Mouse (Mus musculus) kidney, embryonic 15.5 days (tissue): Measurements from ENCODE around the gene Emp2. TPM values are rescaled to one million over a fixed set of nuclear protein-coding genes. Genes with fewer than 3 reads are reported as not detected.

Experiments
- ATAC-seq: fragments of 200-750 bp; cut with Nextera tagmentation; replicated peaks from 2 replicates; pipeline ENCODE4 v1.8.0; 2017; ENCODE audit warnings: moderate TSS enrichment; ENCODE audit not compliant: low FRiP score
- H3K27ac ChIP-seq: fragments of 300-500 bp; sonication (generic); 2 replicates; pipeline ENCODE4 v1.5.1; 2015; ENCODE audit warnings: mild to moderate bottlenecking, inconsistent platforms
- H3K27me3 ChIP-seq: fragments of 300-500 bp; sonication (generic); 2 replicates; pipeline ENCODE4 v1.6.1; 2015; ENCODE audit warnings: inconsistent platforms
- H3K36me3 ChIP-seq: fragments of 300-500 bp; sonication (generic); 2 replicates; pipeline ENCODE4 v1.6.1; 2015; ENCODE audit warnings: inconsistent platforms
- H3K4me1 ChIP-seq: fragments of 300-500 bp; sonication (generic); 2 replicates; pipeline ENCODE4 v1.6.1; 2015; ENCODE audit warnings: inconsistent platforms
- H3K4me2 ChIP-seq: fragments of 300-500 bp; sonication (generic); 2 replicates; pipeline ENCODE4 v1.6.1; 2015; ENCODE audit warnings: moderate library complexity, mild to moderate bottlenecking, inconsistent platforms
- H3K4me3 ChIP-seq: fragments of 300-500 bp; sonication (generic); replicated peaks from 2 replicates; pipeline ENCODE4 v1.5.1; 2015; ENCODE audit warnings: mild to moderate bottlenecking, inconsistent platforms
- H3K9ac ChIP-seq: fragments of 300-500 bp; sonication (generic); 2 replicates; pipeline ENCODE4 v1.6.1; 2015; ENCODE audit warnings: mild to moderate bottlenecking, inconsistent platforms
- H3K9me3 ChIP-seq: fragments of 300-500 bp; sonication (generic); replicated peaks from 2 replicates; pipeline ENCODE4 v1.6.1; 2016; ENCODE audit warnings: inconsistent platforms
- WGBS: fragments of 180-500 bp; shearing (Covaris S2); methylation state at CpG from one replicate; pipeline ENCODE4 v1.1.7; 2015; ENCODE audit warnings: mixed read lengths; 5-methylcytosine and 5-hydroxymethylcytosine counted together
- polyA plus RNA-seq: library from polyadenylated mRNA; unstranded; fragments of >200 nt; fragmentation: Nextera tagmentation; extraction: Ambion mirVana; gene quantifications from 2 replicates; pipeline ENCODE4 v1.2.1, GENCODE M21; 2015

Emp2 gene
- polyA plus RNA-seq, 1 experiment from 2014 or later, result 19.6 TPM

DNA sequence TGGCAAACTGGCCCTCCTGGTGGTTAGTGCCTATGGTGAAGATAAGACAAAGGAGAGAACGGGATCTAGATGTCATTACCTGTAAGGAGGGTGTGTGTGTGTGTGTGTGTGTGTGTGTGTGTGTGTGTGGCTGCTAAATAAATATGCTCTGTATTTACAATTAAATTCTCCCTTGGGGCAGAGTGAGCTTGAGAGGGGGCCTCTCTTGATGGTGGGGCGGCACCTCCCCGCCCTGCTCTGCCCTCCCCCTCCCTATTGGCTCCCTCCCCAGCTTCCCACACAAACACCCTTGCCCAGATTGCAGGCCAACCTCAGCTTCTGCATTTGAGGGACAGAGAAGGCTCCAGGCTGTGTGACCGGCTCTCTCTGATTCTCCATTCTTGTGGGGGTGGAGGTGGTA lies 1.8 kb downstream of the Emp2 start:
- no peak overlapping the region for H3K4me3 ChIP-seq
- no peak for ATAC-seq
- no peak overlapping the region for H3K9ac ChIP-seq
- H3K4me1 ChIP-seq, result peaks cover 12% of the 10 kb centered on the region
- no peaks in the 10 kb centered on the region for H3K9me3 ChIP-seq
- no peak overlapping the region for H3K4me2 ChIP-seq
- peaks cover 10% of the 10 kb centered on the region; the same call in 1 of the 2 replicates for H3K27me3 ChIP-seq
- H3K27ac ChIP-seq, result no peak overlapping the region
- 79% methylated on average over 3 of the region's 4 CpGs for WGBS
- H3K36me3 ChIP-seq, result no peaks in the 10 kb centered on the region

DNA sequence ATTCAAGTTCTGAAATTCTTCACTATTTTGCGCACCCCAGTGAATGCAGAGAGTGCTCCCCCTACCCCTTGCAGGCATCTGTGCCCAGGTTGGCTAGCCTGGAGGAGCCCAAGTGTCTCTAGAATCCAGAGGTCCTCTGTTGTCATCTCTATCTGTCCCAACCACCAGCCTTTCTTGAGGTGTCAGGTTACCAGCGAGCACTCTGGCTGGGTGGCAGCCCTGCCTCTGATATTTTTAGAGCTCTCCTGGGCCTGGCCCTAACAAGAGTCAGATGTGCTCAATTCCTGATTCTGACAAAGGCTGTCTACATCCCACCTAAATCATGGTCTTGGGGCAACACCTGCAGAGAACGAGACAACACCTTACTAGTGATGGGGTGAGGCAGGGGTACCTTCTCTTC lies 2.7 kb downstream of the Emp2 start:
- H3K4me1 ChIP-seq, result peaks cover 12% of the 10 kb centered on the region
- WGBS, result 43% methylated on average over 3 of the region's 3 CpGs
- ATAC-seq, result no peak
- H3K4me3 ChIP-seq, result no peak overlapping the region
- no peak overlapping the region for H3K27ac ChIP-seq
- H3K9ac ChIP-seq, result no peak overlapping the region
- H3K36me3 ChIP-seq, result no peaks in the 10 kb centered on the region
- H3K4me2 ChIP-seq, result no peak overlapping the region
- peaks cover 10% of the 10 kb centered on the region; the same call in 1 of the 2 replicates for H3K27me3 ChIP-seq
- no peaks in the 10 kb centered on the region for H3K9me3 ChIP-seq

DNA sequence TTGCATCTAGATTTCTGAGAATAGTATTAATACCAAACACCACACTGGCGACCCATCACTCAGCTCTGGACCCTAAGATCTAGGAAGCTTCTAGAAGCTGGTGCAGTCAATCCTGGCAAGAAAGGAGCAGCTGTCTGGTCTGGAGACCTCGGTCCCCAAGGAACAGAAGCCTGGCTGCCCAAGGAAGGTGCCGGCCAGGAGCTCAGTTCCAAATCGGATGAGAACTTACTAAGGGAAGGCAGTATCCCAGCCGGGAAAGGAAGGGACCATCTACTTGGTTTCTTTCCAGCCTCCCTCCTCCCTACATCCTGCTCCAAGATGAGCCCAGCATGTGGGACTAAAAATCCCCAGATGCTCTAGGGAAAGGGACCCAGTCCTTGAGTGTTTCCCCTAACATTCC lies 3.3 kb downstream of the Emp2 start:
- H3K9me3 ChIP-seq, result no peaks in the 10 kb centered on the region
- H3K27ac ChIP-seq, result no peak overlapping the region
- H3K36me3 ChIP-seq, result no peaks in the 10 kb centered on the region
- ATAC-seq, result no peak
- H3K27me3 ChIP-seq, result peaks cover 10% of the 10 kb centered on the region; the same call in 1 of the 2 replicates
- no peak overlapping the region for H3K9ac ChIP-seq
- peaks cover 12% of the 10 kb centered on the region for H3K4me1 ChIP-seq
- 83% methylated on average over 5 of the region's 5 CpGs for WGBS
- H3K4me3 ChIP-seq, result no peak overlapping the region
- H3K4me2 ChIP-seq, result no peak overlapping the region

DNA sequence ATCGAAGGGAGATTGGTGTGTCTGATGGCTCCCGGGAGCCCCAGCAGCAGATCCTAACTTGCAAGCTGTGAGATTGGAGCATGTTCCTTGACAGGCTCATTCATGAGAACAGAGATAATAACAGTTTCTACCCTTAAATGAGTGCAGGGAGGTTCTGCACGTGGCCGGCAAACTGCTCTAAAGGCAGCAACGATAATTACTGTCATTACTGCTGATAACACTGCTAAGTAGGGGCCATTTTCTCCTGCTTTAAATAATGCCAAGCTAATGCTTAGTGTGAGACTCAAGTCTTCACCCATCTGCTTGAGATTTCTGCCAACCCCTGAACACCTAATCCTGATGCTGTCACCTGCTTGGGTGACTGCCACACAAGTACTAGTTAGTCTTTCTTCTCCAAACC lies 6.4 kb downstream of the Emp2 start:
- no peak for ATAC-seq
- H3K4me3 ChIP-seq, result no peak overlapping the region
- no peaks in the 10 kb centered on the region for H3K9me3 ChIP-seq
- no peak overlapping the region for H3K27ac ChIP-seq
- H3K4me1 ChIP-seq, result no peaks in the 10 kb centered on the region
- H3K9ac ChIP-seq, result no peak overlapping the region
- no peaks in the 10 kb centered on the region for H3K36me3 ChIP-seq
- no peak overlapping the region for H3K4me2 ChIP-seq
- 0 out of 2 replicates have a peak, but pooled peaks cover 2% of the 10 kb centered on the region for H3K27me3 ChIP-seq
- WGBS, result 56% methylated on average over 5 of the region's 5 CpGs

DNA sequence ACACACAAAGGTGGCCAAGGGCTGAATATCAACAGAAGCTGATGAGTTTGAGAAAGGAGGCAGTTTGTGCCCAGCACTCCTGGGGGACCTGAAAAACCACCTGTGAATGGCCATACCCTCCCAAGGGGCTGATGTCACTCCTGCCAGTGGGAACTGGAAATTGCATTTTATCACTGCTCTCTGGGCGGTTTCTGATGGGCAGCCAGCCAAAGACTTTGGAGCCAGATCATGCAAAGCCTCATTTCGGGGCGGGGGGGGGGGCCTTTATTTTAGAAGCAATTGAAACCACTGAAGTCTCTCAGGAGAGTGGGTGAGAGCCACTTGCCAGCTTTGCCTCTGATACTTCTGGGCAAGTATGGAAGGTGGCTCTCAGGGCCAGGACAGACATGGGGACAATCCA lies 7.7 kb downstream of the Emp2 start:
- Histone ChIP-seq H3K27me3 (no peaks in the 10 kb centered on the region), H3K36me3 (no peaks in the 10 kb centered on the region), H3K9me3 (no peaks in the 10 kb centered on the region), H3K4me2 (no peak overlapping the region), H3K9ac (no peak overlapping the region), H3K4me1 (no peaks in the 10 kb centered on the region), H3K27ac (peak overlapping the region; percentile 13; the same call in 1 of the 2 replicates), H3K4me3 (no peak overlapping the region)
- ATAC-seq, result peak; percentile 54
- WGBS, result 58% methylated on average over 3 of the region's 3 CpGs

DNA sequence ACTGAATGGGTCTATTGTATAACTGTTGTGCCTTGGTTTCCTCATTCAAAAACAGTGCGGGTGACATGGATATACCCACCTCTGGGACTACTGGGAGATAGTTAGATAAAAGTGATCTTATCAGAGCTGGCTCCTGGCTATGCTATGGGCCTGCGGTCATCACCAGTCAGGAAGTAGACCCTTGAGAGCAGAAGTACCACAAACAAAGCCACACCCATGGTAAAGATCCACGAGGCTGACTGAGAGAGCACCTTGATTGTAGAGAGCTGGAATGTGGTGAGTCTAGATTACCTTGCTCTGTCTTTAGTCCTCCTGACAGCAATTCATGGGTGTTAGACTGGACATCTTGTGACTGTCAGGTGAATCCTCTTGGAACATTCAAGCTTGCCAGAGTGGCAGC lies 12.4 kb downstream of the Emp2 start:
- H3K27ac ChIP-seq, result no peak overlapping the region
- no peak overlapping the region for H3K4me2 ChIP-seq
- WGBS, result 72% methylated on average over 3 of the region's 3 CpGs
- no peak overlapping the region for H3K4me3 ChIP-seq
- peaks cover 11% of the 10 kb centered on the region; the same call in 1 of the 2 replicates for H3K4me1 ChIP-seq
- no peaks in the 10 kb centered on the region for H3K36me3 ChIP-seq
- H3K9me3 ChIP-seq, result no peaks in the 10 kb centered on the region
- no peaks in the 10 kb centered on the region for H3K27me3 ChIP-seq
- H3K9ac ChIP-seq, result no peak overlapping the region
- ATAC-seq, result no peak

DNA sequence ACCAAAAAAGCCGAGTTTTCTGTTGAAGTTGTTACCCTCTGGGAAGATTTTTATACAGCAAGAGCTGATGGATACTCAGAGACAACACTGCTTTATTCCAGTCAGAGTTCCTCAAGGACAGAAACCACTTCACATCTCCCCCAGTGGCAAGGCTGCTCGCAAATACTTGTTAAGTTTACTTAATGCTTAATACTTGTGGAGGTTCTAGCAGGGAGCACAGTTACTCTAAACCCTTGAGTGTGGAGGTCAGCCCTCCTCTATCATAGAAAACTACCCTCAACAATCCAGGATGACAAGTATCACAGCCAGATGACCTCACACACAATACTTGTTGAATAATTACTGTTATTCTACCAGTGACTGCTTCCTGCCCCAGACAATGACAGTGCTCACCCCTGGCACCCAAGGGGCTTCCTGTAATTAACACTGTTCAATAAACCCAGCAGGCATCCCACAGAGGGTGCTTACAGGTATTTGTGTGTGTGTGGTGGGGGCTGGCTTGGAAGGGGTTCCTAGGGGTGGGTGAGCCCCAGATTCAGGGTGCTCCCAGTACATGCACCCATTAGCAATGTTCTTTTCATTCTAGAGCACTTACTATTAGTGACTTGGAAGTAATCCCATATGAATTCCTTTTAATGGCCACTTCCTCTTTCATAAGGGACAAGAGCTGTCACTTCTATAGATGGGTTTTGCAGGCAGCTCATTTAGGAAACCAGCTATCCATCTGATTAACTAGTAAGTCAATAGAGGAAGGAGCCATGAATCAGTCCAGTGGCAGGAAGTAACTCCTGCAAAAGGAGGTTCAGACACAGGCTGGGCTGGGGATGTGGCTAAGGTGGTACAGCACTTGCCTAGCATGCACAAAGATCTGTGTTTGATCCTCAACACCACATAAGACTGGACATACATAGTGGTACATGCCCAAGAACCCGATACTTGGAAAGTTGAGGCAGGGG lies 13.3 kb downstream of the Emp2 start:
- no peak for ATAC-seq
- no peak overlapping the region for H3K4me3 ChIP-seq
- H3K9ac ChIP-seq, result no peak overlapping the region
- H3K4me2 ChIP-seq, result no peak overlapping the region
- H3K4me1 ChIP-seq, result peaks cover 11% of the 10 kb centered on the region; the same call in 1 of the 2 replicates
- H3K9me3 ChIP-seq, result no peaks in the 10 kb centered on the region
- no peaks in the 10 kb centered on the region for H3K27me3 ChIP-seq
- H3K27ac ChIP-seq, result no peak overlapping the region
- H3K36me3 ChIP-seq, result no peaks in the 10 kb centered on the region
- WGBS, result 51% methylated on average over 3 of the region's 3 CpGs

DNA sequence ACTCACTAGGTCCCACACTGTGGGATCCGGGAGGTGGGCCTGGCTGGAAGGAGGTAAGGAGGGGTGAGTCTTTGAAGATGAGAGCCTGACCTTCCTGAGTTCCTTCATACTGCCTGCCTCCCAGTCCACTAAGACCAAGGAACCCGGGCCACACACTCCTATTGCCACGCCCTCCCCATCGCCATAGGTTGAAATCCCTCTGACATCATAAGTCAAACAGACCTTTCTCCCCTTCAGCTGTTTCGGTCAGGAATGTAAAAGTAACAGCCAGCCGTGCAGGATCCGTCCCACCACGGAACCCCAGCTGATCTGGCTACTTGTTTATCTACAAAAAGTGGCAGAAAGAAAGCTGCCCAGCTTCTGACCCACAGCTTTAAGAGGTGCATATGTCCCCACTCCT lies 14.1 kb downstream of the Emp2 start:
- Histone ChIP-seq H3K4me3 (no peak overlapping the region), H3K4me1 (peaks cover 11% of the 10 kb centered on the region; the same call in 1 of the 2 replicates), H3K9ac (no peak overlapping the region), H3K36me3 (no peaks in the 10 kb centered on the region), H3K4me2 (no peak overlapping the region), H3K27me3 (no peaks in the 10 kb centered on the region), H3K27ac (no peak overlapping the region), H3K9me3 (no peaks in the 10 kb centered on the region)
- ATAC-seq, result no peak
- WGBS, result 20% methylated on average over 8 of the region's 8 CpGs

DNA sequence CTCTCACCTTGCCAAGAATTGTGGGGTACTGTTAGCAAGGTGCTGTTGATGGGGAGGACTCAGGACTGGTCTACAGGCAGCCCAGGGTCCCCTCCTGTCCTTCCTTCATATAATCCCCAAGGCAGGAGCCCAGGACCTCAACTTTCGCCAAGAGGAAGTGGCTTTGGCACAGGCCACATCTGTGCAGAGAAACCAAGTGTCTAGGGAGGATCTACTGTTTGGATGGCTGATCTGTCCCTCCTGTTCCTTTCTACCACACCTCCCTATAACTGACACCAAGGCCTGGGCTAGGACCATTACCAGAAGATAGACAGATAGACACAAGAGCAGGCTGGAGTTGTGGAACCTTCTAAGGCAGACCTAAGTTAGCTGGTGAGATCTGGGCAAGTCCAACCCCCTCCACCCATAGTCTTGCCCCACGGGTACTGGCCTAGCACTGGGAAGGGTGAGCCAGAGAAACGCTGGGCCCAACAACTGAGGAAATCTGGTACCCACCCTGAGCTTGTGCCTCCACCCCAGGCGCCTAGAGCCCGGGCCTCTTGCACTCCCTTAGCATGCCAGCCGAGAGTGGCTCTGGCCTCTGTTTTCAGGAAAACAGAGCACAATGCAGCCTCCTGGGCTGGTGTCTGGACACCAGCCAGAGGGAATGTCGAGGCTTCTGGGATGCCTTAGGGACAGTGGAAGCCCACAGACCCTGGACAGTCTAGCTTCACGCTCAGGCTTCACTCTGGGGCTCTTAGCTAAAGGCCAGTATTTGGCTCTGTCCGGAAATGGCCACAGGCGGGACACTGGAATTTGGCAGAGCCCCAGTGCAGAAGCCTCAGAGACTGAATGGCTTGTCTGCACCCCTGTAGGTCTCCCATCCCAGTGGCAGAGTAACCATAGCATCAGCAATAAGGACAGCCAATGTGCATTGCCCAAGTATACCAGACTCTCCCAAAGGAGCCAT lies 15.8 kb downstream of the Emp2 start:
- no peak for ATAC-seq
- H3K4me3 ChIP-seq, result no peak overlapping the region
- no peak overlapping the region for H3K27ac ChIP-seq
- H3K36me3 ChIP-seq, result no peaks in the 10 kb centered on the region
- H3K9me3 ChIP-seq, result no peaks in the 10 kb centered on the region
- H3K9ac ChIP-seq, result no peak overlapping the region
- WGBS, result 91% methylated on average over 10 of the region's 10 CpGs
- no peaks in the 10 kb centered on the region for H3K27me3 ChIP-seq
- H3K4me2 ChIP-seq, result no peak overlapping the region
- peaks cover 11% of the 10 kb centered on the region; the same call in 1 of the 2 replicates for H3K4me1 ChIP-seq

DNA sequence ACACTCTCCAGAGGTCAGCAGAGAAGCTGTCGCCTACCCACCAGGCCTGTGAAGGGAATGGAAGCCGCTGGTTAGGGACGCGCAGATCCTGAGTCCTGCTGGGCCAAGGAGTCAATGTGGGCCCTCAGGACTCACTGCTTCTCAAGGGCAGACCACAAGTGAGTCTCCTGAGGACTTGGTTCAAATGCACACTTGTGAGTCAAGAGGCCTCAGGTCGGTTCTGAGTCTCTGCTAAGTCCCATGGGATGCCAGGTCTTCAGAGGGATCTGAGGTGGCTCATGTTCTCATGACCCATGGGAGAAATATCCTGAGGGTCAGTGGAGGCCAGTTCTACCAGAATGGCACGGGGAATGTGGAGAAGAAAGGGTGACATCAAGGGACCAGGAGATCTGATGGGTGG lies 25.7 kb downstream of the Emp2 start:
- H3K9ac ChIP-seq, result no peak overlapping the region
- H3K27ac ChIP-seq, result no peak overlapping the region
- WGBS, result 88% methylated on average over 6 of the region's 6 CpGs
- no peak overlapping the region for H3K4me2 ChIP-seq
- peaks cover 18% of the 10 kb centered on the region for H3K4me1 ChIP-seq
- no peaks in the 10 kb centered on the region for H3K27me3 ChIP-seq
- ATAC-seq, result no peak
- H3K9me3 ChIP-seq, result no peaks in the 10 kb centered on the region
- H3K36me3 ChIP-seq, result no peaks in the 10 kb centered on the region
- no peak overlapping the region for H3K4me3 ChIP-seq

DNA sequence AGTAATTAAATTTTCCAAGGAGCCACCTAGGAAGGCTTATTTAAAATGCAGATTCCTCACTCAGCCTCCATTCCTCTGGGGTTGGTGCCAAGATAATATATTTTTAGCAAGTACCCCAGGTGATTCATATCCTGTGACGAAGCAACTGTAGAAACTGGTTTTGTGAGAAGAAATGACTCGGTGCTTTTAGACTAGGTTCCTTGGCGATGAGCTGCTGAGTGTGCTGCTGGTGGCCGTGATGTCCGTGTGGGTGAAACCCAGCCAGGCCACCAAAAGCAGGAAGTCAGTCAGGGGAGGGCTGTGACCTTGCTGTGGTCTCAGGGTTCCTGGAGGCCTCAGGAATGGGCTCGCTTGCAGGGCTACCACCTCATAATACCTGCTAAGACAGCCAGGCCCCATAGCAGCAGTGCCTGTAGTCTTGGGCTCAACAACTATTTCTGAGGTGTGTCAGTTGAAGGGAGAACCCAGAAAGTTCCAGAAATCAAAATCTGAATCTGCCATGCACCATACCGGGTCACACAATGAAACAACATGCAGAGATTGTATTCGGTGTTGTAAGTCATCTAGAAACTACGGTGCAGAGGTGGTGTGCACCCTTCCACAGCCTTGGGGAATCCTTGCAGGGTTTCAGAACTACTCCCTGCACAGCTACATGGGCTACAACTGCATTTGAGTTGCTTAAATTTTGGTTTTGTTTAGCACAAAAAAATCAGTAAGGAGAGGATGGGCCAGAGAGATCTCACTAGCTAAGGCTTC lies 27.1 kb downstream of the Emp2 start:
- H3K9ac ChIP-seq, result no peak overlapping the region
- no peaks in the 10 kb centered on the region for H3K36me3 ChIP-seq
- H3K27me3 ChIP-seq, result no peaks in the 10 kb centered on the region
- H3K9me3 ChIP-seq, result no peaks in the 10 kb centered on the region
- WGBS, result 64% methylated on average over 9 of the region's 9 CpGs
- no peak overlapping the region for H3K27ac ChIP-seq
- H3K4me3 ChIP-seq, result no peak overlapping the region
- ATAC-seq, result no peak
- no peak overlapping the region for H3K4me2 ChIP-seq
- H3K4me1 ChIP-seq, result peaks cover 18% of the 10 kb centered on the region
